Mouse (Mus musculus): Measurements from ENCODE around the gene Cela2a.
A peak's percentile ranks its signal among the peaks of the same experiment; 100 is the strongest.
"Not testable (repeated sequence)": the region's sequence is repeated elsewhere in the genome, so short reads cannot be mapped to it uniquely, and the experiment has no call there.

Cela2a gene

DNA sequence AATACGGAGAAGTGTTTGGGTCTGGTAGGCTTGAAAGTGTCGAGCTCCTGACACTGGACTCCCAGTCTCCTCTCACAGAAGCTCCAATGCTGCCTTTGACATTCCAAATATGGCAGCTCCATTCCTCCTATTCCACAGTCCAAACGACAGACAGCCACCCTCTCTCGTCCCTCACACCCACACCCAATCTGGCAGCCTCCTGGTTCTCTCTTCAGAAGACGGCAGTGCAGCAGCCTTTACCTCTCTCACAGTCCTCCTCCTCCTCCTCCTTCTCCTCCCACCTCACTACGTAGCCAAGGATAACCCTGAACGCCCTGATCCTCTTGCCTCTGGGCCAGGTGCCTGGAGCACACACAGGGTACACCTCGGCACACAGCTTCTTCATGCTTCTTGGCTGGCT lies 46.1 kb downstream of the Cela2a start:
- ATAC-seq (ENCODE audit: insufficient number of reproducible peaks, low FRiP score, low TSS enrichment) = no peak

DNA sequence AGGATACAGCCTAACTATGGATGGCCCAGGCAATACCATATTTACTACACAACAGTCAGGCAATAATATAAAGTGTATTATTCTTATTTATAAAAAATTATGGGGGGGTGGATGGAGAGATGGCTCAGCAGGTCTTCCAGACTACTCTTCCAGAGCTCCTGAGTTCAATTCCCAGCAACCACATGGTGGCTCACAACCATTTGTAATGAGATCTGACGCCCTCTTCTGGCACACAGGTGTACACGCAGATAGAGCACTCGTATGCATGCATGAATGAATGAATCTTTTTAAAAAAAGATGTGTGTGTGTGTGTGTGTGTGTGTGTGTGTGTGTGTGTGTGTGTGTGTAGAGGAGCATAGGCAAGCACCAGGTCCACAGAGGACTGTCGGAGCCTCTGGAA lies 52.9 kb downstream of the Cela2a start:
- not testable (repeated sequence) for ATAC-seq (ENCODE audit: insufficient number of reproducible peaks, low FRiP score, low TSS enrichment)

DNA sequence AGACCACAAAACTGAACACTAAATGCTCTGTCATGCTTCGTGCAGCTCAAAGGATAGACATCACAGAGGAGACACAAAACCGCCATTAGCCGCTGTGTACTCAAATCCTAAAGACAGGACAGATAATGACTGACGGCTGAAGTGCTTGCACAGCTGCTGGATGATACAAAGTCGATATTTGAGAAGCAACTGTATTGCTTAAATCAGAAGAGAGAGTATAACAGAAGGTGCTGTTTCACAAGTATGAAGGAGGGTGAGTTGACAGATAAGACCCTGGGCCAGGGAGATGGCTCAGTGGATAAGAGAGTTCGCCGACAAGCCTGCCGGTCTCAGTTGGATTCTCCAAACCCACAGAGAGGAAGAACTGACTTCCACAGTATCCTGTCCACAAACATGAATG lies 54.1 kb downstream of the Cela2a start:
- no peak for ATAC-seq (ENCODE audit: insufficient number of reproducible peaks, low FRiP score, low TSS enrichment)

DNA sequence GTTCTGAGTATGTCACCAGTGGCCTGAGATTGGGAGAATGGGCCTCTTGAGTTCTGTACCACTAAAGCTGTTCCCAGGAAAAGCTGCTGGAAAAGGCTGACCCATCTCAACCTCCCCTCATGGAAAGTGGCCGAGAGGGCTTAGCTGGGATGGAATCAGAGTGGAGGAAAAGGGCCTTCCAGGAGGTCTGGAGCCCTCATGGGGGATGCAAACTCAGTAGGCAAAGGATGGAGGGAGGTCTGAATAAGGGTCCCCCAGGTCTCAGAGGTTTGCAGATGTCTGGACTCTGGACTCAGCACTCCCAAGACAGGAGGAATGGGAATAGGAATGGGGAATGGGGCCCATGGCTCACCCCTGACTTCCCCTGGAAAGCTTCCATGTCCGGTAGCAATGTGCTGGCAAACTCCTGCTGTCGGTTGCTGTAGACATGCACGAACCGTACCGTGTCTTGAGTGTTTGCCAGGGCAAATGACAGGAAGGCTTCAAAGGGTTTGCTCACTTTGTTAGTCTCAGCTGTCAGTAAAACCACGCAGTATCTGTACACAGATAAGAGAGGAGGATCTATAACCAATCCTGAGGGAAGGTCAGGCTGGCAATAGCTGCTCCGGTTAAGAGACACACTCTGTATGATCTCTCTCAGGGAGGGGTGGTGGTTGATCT lies 56.3 kb downstream of the Cela2a start:
- ATAC-seq (ENCODE audit: insufficient number of reproducible peaks, low FRiP score, low TSS enrichment) = no peak

DNA sequence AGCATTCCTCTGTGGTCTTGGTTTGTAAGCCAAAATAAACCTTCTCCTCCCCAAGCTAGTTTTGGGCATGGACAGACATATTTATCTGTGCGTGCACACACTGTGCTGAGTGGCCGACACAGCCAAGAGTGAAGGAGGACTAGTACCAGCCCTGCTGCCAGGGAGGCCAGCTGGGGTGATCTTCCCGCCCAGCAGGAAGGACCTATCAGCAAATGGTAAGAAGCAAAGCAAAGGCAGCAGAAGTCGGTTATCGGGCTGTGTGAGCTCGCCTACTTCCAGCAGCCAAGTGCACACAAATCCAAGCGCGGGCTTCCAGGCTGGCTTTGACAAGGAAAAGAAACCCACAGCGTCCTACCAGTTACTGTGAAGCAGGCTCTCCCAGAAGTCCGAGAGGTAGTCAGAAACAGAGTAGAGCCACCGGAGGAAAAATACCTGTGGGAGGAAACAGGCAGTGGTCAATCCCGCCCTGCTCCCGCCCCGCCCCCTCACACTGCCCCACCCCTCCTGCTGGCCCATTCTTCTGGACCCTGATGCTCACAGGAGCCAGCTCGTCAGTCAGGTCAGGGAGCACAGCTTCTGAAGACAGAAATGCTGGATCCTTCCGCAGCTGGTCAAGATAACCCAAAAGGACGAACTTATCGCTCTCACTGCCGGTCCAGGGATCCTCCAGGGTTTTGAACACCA lies 58.5 kb downstream of the Cela2a start:
- ATAC-seq (ENCODE audit: insufficient number of reproducible peaks, low FRiP score, low TSS enrichment) = peak; percentile 87; the same call in 1 of the 2 replicates

DNA sequence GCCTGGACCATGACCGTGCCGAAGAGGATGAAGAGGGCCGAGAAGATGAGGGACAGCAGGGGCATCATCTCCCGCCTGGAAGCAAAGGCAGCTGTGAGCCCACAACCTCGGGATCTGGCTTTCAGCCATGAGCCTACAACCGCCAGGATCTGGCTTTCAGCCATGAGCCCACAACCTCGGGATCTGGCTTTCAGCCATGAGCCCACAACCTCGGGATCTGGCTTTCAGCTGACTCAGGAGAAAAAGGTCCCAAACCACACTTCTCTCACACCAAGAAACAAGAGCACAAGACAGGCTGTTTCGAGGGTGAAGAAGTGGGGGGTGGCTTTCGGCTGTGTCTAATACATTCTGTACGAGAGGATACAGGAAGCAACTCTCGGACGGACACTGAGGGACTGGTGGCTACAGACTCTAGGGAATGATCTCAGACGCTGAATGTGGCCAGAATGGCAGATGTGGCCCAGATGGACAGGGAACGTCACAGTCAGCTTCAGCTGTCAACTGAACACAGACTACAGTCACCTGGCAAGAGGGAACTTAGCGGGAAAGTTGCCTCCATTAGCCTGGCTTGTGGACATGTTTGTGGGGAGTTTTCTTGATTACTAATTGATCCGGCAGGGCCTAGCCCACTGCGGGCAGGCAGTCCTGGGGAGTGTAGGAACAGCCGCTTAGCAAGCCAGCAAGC lies 59.1 kb downstream of the Cela2a start:
- ATAC-seq (ENCODE audit: insufficient number of reproducible peaks, low FRiP score, low TSS enrichment) = no peak

DNA sequence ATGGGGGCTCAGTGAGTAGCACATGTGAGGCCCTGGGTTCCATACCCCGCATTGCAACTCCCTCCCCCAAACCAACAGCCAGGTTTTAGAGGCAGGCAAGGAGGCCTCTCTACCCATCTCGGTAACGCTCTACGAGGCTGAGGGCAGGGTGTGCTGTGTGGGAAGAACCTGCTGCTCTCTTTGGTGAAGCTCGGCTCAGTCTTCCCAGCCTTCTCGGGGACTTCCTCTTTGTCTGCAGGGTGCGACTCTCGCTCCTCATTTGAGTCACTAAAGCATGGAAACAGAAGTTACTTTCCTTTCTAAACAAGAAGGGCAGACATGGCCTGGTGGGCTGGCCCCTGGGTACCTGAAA lies 59.7 kb downstream of the Cela2a start:
- no peak for ATAC-seq (ENCODE audit: insufficient number of reproducible peaks, low FRiP score, low TSS enrichment)

DNA sequence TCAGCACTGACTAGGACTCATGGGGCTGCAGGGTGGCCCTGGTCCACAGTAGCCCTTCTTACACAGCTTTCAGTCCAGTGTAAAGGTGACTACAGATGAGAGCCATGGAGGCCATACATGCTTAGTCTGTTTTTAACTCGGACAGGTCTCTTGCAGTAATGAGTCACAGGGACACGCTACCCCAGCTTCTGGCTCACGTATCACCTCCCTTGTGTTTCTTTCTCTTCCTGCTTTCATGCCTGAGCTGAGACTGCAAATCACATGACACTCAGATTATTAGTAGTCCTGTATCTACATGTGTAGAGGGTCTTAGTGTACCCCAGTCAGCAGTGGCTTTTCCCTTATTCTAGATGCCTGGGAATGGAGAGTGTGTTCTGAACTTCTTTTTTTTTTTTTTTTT lies 61.0 kb downstream of the Cela2a start:
- ATAC-seq (ENCODE audit: insufficient number of reproducible peaks, low FRiP score, low TSS enrichment) = no peak
